ENCODE assay signal across 36 mouse cellular contexts in the genomic region with DNA sequence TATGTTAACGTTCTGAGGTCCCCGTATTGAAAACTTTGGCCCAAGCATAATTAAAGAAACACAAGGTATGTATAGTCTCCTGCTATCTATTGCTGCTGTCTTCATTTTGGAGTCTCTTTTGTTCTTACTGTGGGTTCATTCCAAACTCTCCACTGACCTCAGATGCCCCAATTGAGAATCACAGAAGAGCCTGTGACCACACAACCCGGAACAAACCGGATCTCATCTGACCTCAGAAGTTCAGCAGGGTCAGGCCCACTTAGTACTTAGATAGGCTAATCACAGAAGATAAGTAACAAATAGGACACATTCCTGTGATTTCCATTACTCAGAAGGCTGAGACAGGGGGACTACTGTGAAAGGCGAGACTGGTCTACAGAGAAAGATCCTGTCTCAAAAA. TPM values are rescaled to one million over a fixed set of nuclear protein-coding genes. Genes with fewer than 3 reads are reported as not detected.
DNase-seq lines count a peak whose midpoint lies in the region; ATAC-seq lines count a peak whose summit lies in the region.
"Had no signal": no experiment of that assay in that cellular context is flagged by ENCODE, and none has a peak within 500 bp of the region (broad histone marks: within the 10 kb centered on the region; RNA-seq: fewer than 3 reads in every experiment).

No protein-coding gene starts in this region.

- H3K4me1 ChIP-seq in heart, embryonic 10.5 days: peaks cover 50% of the 10 kb centered on the region
- H3K4me1 ChIP-seq in embryonic facial prominence, embryonic 15.5 days: peaks cover 4% of the 10 kb centered on the region; the same call in 1 of the 2 replicates
- H3K4me1 ChIP-seq: forebrain, embryonic 12.5 days; limb, embryonic 15.5 days had no signal

- 33% methylated on average over 5 of the region's 5 CpGs for WGBS in heart, embryonic 10.5 days
- 35% methylated on average over 5 of the region's 5 CpGs for WGBS in embryonic facial prominence, embryonic 15.5 days

- intact Hi-C loops in heart, postnatal 10 days (cut with DNase I): loop anchor here (5.0 kb wide), 1 partner anchor 37 kb away; no protein-coding TSS in a partner anchor
- intact Hi-C loops in left cerebral cortex, postnatal 10 days (cut with DNase I): no loop called here

- H3K4me3 ChIP-seq in heart, embryonic 10.5 days: no peak overlapping the region
- H3K4me3 ChIP-seq in embryonic facial prominence, embryonic 15.5 days (replicated peaks): no peak overlapping the region
- H3K4me3 ChIP-seq: forebrain, embryonic 12.5 days; hindbrain, embryonic 10.5 days; hindbrain, embryonic 15.5 days; limb, embryonic 10.5 days; limb, embryonic 15.5 days; liver, embryonic 15.5 days; lung, embryonic 15.5 days had no signal

- 0 out of 2 replicates have a peak overlapping the region, but pooled peaks have one; percentile 42 for H3K27ac ChIP-seq in heart, embryonic 10.5 days
- H3K27ac ChIP-seq in embryonic facial prominence, embryonic 15.5 days (replicated peaks): no peak overlapping the region
- H3K27ac ChIP-seq: forebrain, embryonic 12.5 days; hindbrain, embryonic 10.5 days; hindbrain, embryonic 15.5 days; limb, embryonic 10.5 days; limb, embryonic 15.5 days; liver, embryonic 15.5 days; lung, embryonic 15.5 days; stomach, postnatal 0 days had no signal

- no peak overlapping the region for H3K9ac ChIP-seq in embryonic facial prominence, embryonic 15.5 days
- H3K9ac ChIP-seq: forebrain, embryonic 12.5 days; forebrain, postnatal 0 days; hindbrain, embryonic 15.5 days; limb, embryonic 15.5 days; liver, embryonic 15.5 days; lung, embryonic 15.5 days had no signal

- no peak for DNase-seq in heart, embryonic 10.5 days (ENCODE audit: low spot score)
- no peak for DNase-seq in heart, postnatal 10 days
- peak; percentile 52 for DNase-seq in testis, postnatal 14 days (ENCODE audit: low spot score)
- DNase-seq in testis, postnatal 10 days (ENCODE audit: low spot score): no peak
- DNase-seq in left cerebral cortex, postnatal 10 days (ENCODE audit: extremely low spot score in 1 of 2, low spot score in 2 of 2): no peak
- DNase-seq: adrenal gland, adult 2 months; B cell, adult 2 months; cerebellum, adult 2 months; cerebellum, postnatal 14 days; forebrain, postnatal 0 days; kidney, adult 2 months; kidney, postnatal 10 days; layer of hippocampus, postnatal 36 days; right cerebral cortex, adult 18-20 months; right cerebral cortex, postnatal 4 days; thymus, postnatal 4 days had no signal

- no peaks in the 10 kb centered on the region for H3K27me3 ChIP-seq in heart, embryonic 10.5 days (ENCODE audit: insufficient read depth, poor library complexity, severe bottlenecking)
- no peaks in the 10 kb centered on the region for H3K27me3 ChIP-seq in embryonic facial prominence, embryonic 15.5 days
- H3K27me3 ChIP-seq: forebrain, embryonic 12.5 days; hindbrain, embryonic 15.5 days; limb, embryonic 15.5 days; liver, embryonic 15.5 days; lung, embryonic 15.5 days had no signal

- no peak for ATAC-seq in embryonic facial prominence, embryonic 15.5 days (ENCODE audit: insufficient number of reproducible peaks, low FRiP score, low TSS enrichment, low read depth)
- ATAC-seq: activated CD4-positive, CD25-positive, alpha-beta regulatory T cell, adult 4 months; forebrain, postnatal 0 days; inflammation-experienced regulatory T-cells, adult 6 months; midbrain, embryonic 16.5 days had no signal

- no peaks in the 10 kb centered on the region for H3K9me3 ChIP-seq in heart, embryonic 10.5 days
- H3K9me3 ChIP-seq in embryonic facial prominence, embryonic 15.5 days (replicated peaks): no peaks in the 10 kb centered on the region
- H3K9me3 ChIP-seq: forebrain, embryonic 12.5 days; hindbrain, embryonic 10.5 days; hindbrain, embryonic 15.5 days; limb, embryonic 10.5 days; limb, embryonic 15.5 days; liver, embryonic 15.5 days; lung, embryonic 15.5 days had no signal

- 0 out of 2 replicates have a peak overlapping the region, but pooled peaks have one; percentile 28 for H3K4me2 ChIP-seq in embryonic facial prominence, embryonic 15.5 days (replicated peaks)
- H3K4me2 ChIP-seq: forebrain, embryonic 12.5 days; heart, embryonic 11.5 days; hindbrain, embryonic 15.5 days; limb, embryonic 15.5 days; liver, embryonic 15.5 days; lung, embryonic 15.5 days; midbrain, embryonic 11.5 days had no signal

- no peaks in the 10 kb centered on the region for H3K36me3 ChIP-seq in heart, embryonic 10.5 days
- H3K36me3 ChIP-seq in embryonic facial prominence, embryonic 15.5 days: no peaks in the 10 kb centered on the region
- H3K36me3 ChIP-seq: forebrain, embryonic 12.5 days; hindbrain, embryonic 10.5 days; hindbrain, embryonic 15.5 days; limb, embryonic 10.5 days; limb, embryonic 15.5 days; liver, embryonic 15.5 days; lung, embryonic 15.5 days had no signal

RNA-seq across cellular contexts. Expression of gene Gm36028, which starts 6.4 kb away (rescaled TPM):
- 0.88 and 1.0 TPM in 2 replicates for polyA plus RNA-seq in heart, embryonic 10.5 days (2016; fragmentation: Nextera tagmentation; extraction: Ambion mirVana)
- total RNA-seq in heart, postnatal 10 days (2021): under 1 TPM in 1 of 2 experiments, not detected in 1; 0.45 TPM
- polyA plus RNA-seq in embryonic facial prominence, embryonic 15.5 days (2015; fragmentation: Nextera tagmentation; extraction: Ambion mirVana): 0.19 and 0.20 TPM in 2 replicates
- under 1 TPM in 1 of 2 experiments, not detected in 1; 0.32 TPM for total RNA-seq in left cerebral cortex, postnatal 10 days (2021)
- total RNA-seq: forebrain, postnatal 0 days; gastrocnemius, adult 8-10 months; gastrocnemius, postnatal 4 days; neutrophil, adult 5-6 weeks had no signal
- polyA plus RNA-seq: activated CD4-positive, CD25-positive, alpha-beta regulatory T cell, adult 4 months; inflammation-experienced regulatory T-cells, adult 6 months; large intestine, adult 2 months; limb, embryonic 10.5 days; limb, embryonic 15.5 days; midbrain, embryonic 16.5 days; neural tube, embryonic 11.5 days; spleen, adult 2 months had no signal

RNA-seq across cellular contexts. Expression of gene Lrrc58, which starts 13.6 kb away (rescaled TPM):
- 42.8 and 48.3 TPM in 2 replicates for polyA plus RNA-seq in heart, embryonic 10.5 days (2016; fragmentation: Nextera tagmentation; extraction: Ambion mirVana)
- 100 to 1,000 TPM in 1 of 2 experiments, 10 to 100 TPM in 1; 89.1 to 116 TPM for total RNA-seq in heart, postnatal 10 days (2021)
- polyA plus RNA-seq in embryonic facial prominence, embryonic 15.5 days (2015; fragmentation: Nextera tagmentation; extraction: Ambion mirVana): 53.8 and 56.7 TPM in 2 replicates
- total RNA-seq in left cerebral cortex, postnatal 10 days (2021): 100 to 1,000 TPM; 101 to 114 TPM
